Mouse (Mus musculus): ENCODE results near the gene Gm12830.

The Gm12830 gene

DNA sequence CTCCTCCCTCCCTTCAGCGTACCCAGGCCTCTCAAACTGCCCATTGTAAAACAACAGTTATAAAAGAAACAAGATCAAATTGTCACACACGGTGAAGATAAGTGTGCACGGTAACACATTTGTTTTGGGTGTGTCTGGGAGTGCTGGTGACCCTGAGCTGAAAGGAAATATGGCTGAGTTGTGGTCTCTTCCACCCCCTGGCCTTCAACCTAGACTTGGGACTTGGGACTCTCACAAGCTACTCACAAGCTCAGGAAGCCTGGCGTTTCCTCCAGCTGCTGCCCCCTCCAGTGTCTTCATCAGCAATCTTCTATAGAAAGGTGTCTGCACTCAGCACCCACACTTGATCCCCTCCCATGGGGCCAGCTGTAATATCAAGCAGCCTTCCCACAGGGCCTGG, 24.1 kb downstream of the Gm12830 start:
- DNase-seq, result no peak

DNA sequence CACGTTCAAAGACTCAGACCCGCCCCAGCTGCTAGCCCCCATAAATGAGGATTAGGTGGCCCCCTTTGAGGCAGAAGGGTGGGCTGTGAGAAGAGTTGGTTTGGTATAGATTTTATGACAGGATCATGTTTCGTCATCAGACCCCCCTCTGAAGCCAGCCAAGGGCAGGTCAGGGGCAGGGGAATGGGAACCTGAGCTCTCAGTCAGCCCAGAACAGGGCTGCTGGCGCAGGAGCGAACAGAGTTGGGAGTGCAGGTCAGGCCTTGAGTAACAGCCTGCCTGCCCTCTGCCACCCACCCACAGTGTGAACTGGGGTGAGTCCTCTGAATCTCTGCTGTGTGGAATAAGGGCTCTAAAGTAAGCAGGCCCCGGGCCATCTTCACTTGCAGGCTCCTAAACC, 25.2 kb downstream of the Gm12830 start:
- no peak for DNase-seq

DNA sequence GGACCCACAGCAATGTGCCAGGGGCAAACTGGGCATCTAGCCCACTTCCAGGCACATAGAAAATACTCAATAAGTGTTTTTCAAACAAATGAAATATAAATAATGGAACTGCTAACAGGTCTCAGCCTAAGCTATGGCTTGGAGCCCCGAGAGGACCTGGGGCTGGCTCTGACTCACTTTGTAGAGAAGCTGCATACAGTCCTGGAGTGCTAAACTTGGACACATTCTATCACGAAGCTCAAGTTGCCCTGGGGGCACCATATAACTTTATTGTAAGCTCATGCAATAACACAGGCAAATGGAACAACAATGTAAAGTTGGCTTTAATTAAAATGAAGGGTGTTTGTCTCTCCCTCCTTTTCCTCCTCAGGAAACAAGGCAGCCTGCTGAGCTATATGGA, 32.4 kb downstream of the Gm12830 start:
- no peak for DNase-seq

DNA sequence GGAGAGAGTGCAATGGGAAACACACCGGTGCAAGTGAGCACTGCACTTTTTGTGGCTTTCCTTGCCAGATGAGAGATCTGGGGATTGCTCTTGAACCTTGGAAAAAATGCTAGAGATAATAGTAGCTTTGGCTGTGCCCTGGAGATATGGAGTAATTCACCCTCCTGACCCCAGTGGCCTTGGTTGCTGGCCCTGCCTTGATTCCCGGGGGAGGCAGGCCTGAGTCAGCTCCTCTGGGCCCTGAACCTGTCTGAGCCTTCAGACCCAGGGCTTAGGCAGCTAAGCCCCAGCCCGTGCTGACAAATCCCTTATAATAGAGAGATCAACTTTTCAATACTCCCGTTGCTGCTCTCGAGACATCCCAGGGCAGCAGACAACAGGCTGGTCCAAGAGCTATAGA, 36.9 kb downstream of the Gm12830 start:
- DNase-seq, result no peak

DNA sequence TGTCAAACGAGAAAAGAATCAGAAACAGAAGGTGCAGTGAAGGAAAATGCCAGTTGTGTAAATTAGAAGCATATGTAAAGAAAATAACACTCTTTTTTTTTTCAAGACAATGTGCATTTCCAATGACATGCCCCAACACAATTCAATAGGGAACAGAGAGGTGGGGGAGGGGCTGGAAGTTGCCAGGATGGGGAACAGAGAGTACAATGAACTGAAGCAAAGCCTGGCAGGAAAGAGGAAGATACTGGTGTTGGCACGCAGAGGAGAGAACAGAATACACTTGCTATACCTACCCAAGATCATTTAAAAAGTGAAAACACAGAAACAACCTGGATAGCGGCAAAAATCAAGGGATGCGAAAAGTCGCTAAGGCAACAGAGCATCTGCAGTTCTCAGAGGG, 41.6 kb downstream of the Gm12830 start:
- no peak for DNase-seq

DNA sequence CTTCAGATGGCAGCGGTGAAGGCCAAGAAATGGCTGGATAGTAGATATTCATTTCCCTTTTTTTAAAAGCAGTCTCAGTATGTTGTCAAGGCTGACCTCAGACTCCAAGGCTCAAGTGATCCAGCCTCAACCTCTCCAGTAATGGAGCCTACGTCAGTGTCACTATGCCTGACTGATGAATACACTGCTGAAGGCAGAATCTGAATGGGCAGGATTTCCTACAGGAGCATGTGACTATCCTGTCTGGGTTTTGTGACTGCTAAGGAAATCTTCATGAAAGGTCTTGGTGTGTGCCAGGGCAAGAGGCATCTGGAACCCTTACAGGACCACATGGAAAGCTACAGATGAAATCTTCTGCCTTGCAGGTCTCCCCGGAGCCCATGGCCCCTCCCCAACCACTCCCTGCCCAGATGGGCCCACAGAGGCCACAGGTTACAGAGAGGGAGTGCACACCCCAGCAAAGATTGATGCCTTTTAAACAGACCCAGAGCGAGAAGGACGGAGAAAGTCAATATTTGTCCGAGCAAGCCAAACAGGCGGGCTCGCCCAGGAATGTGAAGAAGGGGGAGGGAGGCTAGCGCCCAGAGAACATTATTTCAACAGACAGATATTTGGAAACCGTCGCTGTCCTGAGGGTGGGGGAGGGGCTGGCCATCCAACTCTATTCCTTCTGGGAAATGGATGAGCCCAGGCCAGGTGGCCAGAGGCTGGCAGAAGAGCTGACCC, 48.4 kb downstream of the Gm12830 start:
- DNase-seq, result peak; percentile 48

DNA sequence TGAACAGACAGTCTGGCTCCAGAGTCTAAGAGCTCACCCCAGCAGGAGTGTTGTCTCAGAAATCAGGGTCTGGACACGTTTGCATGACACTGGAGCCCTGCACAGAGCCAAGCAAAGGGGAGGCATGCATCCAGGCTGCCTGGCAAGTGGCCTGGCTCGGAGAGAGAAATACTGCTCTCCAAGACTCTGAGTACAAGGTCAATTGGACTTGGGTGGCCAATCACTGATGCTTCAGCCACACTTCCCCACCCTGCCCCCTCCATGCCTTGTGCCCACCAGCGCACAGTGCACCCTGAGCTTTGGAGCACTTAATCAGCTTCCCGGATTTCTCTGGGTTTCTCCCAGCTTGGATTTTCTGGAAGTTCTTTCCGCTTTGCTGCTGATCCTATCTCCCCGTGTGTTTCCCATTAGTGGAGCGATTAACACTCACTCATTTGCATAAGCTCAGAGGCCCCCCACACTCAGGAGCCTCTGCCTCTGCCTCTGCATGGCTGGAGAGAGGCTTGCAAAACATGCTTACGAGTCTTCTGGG, 55.0 kb downstream of the Gm12830 start:
- peak; percentile 5 for DNase-seq

DNA sequence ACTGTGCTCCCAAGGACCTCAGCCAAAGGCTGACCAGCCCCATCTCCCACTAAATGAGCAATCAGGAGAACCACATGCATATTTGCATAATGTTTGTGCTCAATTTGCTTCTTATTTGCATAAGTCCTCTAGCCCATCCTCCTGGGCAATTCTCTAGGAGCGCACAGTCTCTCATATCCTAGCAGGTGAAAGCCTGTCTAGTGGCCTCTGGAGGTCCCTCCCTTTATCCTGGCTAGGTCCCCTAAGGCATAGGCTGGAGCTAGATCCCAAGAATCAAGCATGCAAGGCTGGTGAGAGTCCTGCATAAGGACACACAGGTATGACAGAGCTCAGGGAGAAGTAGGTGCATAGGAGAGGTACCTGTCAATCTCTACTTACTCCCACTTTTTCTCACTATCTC, 60.7 kb downstream of the Gm12830 start:
- no peak for DNase-seq

DNA sequence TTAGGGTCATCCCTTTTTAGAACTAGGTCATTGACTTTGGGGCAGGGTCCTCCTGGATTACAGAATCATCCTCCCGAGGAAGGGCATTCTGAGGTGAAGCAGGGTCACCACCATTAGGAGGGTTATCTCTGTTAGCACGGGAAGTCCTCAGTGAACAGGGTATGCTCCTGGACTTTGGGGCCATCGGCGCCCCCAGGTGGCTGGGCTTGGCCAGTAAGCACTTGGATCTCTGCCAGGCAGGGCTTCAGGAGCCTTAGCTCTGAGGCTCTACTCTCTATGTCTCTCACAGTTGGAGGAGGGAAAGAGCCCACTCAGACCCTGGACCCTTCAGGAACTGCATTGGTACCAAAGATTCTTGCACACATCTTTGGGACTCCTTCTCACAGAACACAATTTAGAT, 76.3 kb downstream of the Gm12830 start:
- peak; percentile 58 for DNase-seq

DNA sequence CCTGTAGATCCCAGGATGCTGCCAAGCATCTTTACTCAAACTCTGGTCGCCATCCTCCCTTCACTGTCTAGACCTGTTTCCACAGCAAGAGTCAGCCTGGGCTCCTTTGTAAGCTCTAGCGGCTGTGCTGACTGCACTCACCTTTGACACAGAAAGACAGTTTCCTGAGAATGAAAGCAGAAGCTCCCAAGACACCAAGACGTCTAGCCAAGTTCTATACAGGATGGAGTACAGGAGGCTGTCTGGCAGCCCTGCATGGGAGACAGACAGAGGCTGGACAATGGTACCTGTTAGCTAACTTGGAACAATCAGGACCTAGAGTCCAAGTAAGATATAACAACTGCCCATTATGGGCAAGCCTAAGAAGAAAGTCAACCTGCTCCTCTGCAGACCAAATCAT, 78.4 kb downstream of the Gm12830 start:
- no peak for DNase-seq

DNA sequence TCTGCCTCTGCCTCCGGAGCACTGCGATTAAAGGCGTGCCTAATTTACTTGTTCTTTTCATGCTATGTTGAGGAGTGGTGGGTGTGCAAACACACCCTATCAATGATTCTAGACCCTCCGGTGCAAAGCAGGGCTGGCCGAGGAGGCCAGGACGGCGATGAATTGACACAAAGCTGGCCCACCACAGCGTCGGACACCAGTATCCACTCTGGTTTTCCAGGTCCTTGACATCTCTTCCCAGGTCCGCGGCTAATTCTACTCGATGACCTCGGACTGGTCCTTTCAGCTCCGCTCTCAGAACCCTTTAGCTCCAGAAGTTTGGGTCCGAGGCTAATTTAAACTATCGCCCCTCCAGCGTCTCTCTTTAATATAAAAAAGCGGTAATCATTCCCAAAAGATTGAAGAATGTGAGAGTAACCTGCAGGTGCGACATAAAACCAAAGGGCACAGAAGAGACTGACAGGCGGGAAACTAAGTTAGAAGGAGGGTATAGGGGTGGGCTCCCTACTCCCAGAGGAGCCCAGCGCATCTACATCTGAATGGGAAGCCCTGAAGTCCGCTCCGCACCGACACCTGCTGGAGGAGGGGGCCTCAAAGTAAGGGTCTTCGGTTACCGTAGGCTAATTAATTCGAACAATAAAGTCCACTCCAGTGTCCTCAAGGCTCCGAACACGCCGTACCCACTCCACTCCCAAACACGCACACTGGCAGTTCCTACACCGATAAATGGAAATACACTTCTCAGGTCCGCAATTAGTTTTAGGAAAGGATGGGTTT, 79.5 kb downstream of the Gm12830 start:
- no peak for DNase-seq

DNA sequence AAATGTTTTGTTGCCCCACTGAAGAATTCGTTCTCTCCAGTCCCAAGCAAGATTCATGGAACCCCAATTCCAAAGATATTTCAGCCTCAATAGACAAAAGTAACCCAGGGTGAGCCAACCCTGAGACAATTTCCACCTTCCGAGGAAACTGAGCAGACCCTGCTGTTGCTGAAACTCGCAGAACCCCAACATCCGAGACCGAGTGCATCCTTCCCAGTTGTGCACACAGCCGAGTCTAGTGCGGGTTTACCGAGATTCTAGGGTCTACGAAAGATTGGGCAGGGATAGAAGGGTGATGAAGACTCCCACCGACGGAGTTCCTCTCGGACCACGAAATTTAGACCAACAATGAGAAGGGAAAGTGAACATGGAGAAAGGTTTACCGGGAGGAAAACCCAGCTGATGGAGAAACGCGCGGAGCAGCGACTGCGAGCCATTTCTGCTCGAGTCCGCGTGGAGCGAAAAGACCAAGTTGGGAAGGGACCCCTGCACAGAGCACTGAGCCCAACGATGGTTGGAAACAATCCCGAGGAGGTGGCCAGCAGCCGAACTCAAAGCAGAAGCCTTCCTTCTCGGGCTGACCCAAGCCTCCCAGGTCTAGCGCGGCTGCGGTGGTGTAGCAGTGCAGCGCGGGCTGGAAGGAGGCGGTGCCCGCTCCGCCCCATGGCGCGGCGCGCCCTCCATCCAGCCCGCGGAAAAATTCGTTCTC, 80.3 kb downstream of the Gm12830 start:
- no peak for DNase-seq

DNA sequence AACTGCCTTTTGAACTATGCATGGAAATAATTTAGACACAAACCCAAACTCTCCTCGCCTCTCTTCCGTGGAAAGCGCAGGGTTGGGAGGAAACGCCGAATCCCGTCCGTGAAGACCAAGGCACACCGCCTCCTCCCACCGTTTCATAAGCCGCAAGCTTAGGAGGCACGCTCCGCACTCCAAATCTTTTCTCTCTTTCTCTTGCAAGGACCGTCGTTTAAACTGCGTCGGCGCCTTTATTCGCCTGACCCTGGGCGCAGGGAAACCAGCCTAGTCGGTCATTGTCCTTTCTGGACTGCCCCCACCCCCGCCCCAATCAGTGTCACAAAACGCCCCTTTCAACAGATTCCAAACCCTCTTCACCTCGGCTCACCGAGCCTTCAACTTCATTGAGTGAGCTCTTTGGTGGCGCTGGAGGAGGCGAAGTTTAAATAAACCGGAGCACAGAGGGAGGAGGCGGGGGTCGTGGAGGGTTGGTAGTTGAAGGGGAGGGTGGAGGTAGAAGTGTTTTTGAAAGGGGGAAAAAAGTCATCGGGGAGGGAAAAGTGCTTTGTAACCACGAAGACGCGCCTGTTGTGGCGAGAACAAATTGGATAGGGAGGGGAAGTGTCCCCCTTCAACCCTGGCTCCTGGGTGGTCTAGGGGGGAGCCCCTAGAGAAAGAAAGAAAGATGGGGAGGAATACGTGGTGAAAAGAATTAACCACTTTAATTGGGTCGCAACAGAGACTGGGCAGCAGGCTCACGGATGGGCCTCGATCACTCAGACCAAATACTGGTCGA, 81.3 kb downstream of the Gm12830 start:
- DNase-seq, result no peak

DNA sequence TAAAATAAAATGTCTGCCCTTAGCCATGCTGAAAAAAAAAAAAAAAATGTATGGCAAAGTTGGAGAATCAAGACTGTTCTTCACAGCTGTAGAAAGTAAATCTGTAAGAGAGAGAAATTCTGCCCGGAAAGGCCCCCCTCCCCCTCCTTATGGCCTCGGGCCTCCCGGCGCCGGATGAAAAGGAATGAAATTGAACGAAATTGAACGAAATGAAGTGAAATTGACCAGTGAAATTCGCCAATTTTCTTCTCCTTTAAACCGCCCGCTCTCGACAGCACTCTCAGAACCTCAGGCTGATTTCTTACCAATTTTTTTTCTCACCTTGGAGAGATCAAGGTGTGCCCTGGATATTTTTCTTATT, 81.9 kb downstream of the Gm12830 start:
- no peak for DNase-seq

DNA sequence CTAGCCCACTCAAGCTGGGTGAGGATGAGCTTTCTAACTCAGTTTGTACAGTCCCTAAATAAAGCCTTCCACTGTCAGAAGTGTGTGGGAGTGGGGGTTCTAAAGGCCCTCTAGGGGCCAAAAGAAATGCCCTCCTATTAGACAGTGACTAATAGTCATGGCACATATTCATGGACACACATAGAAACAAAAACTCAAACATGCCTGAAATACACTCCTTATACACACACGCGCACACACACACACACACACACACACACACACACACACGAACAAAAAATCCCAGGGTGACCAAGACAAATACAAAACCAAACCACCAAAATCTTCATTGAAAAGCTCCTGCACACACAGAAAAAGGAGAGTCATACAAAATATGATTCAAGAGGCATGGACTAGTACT, 84.0 kb downstream of the Gm12830 start:
- no peak for DNase-seq
